Mouse (Mus musculus): ENCODE results near the gene Ccdc42.

Gene Ccdc42

GRCm38 (mm10) chr11:68644781-68645180 is 58.0 kb downstream of the Ccdc42 start:
- intact Hi-C loops (cut with DNase I), result no loop called here
